Mouse (Mus musculus) adrenal gland (tissue): ENCODE measurements at regions not wholly inside any gene's neighbourhood (a gene's known extent, or its start where the extent isn't known, plus 50 kb on each side); places are given as distances from the start of the nearest gene placed in this dataset.

Source experiments
- intact Hi-C: fragments of 180-260 bp; cut with DNase I; formaldehyde crosslinking; loops from one replicate; pipeline ENCODE4 v1.15.1; 2025

- intact Hi-C loops = no loop called here
Observed at GRCm38 (mm10) chr4:87386835-87387234, 156.6 kb upstream of the Slc24a2 start.

DNA sequence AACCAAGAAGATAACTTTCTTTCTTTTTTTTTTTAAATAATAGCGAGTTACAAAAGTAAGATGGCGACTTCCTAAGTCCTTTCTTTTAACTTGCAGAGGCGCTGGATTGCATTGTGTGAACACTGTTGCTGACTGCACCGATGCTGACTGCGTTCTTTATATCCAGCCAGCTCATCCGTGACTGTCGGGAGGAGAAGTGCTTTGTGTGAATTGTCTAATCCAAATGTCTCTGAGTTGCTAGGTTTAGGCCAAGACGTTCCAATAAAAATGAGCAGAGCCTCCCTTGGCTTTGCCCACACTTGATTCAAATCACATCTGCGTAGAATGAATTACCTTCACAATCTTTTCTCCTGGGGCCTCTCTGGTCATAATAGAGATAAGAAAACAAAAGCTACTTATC lies 156.0 kb upstream of the Slc24a2 start:
- intact Hi-C loops = no loop called here

GRCm38 (mm10) chr4:87385221-87385739 lies 155.0 kb upstream of the Slc24a2 start:
- intact Hi-C loops = no loop called here

GRCm38 (mm10) chr4:87384469-87385044 lies 154.3 kb upstream of the Slc24a2 start:
- intact Hi-C loops = no loop called here

GRCm38 (mm10) chr4:87380716-87381115 lies 150.4 kb upstream of the Slc24a2 start:
- intact Hi-C loops = no loop called here

GRCm38 (mm10) chr4:87379516-87380173 lies 149.4 kb upstream of the Slc24a2 start:
- intact Hi-C loops = loop anchor here (5.0 kb wide), 1 partner anchor 653 kb away; the partner anchor contains the start of gene Mllt3

DNA sequence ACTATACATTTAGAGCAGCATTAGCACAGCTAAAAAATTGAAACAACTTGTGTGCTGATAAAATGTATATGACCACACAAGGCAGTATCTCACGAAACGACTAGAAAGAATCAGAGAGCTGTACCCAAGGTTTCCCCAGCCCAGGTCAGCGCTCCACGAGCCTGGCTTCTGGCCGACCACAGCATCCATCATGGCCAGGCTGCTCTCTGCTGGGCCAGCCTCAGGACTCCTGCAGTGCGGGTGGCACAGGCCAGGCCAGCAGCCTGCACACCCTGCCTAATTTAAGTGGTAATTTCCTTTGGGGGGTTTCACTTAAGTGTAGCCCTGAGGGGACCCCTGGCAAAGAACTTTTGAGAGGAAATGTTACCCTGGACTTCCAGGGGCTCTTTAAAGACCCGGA lies 141.7 kb upstream of the Slc24a2 start:
- intact Hi-C loops = no loop called here

- intact Hi-C loops = loop anchor here (2.0 to 10.0 kb wide), 3 partner anchors 415 to 981 kb away; no protein-coding TSS in a partner anchor
Observed at GRCm38 (mm10) chr4:87369626-87370234, 139.5 kb upstream of the Slc24a2 start.

DNA sequence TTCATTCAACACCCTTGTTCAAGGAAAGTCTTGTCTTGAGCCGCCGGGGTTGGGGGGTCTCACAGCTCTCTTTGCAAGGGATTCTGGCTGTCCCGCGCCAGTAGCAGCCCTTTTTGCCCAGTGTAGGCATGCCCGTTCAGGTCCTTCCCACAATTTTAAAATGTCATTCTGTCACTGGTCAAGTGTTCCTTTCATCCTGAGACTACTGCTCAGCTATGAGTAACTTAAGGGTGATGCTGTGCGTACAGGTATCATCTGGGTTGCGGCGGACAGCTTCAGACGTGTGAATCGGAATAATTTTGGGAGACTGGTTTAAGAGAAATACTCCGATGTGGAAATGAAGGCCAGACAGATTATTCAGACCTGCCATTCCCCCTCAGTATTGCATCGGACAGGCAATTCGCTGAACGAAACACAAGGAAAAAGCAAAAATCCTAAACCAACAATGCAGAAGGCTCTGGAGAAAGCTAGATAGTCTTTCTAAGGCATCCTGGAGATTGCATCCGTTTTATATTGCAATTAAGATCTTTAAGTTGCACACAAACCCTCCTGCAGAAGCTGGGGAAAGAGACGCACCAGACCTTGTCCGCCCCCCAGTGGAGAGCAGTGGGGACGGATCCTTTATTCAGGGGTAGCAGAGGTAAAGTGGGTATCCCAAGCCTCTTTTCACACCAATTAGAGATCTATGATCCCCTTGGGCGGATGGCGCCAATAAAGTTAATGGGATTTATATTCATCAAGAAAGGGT lies 138.3 kb upstream of the Slc24a2 start:
- intact Hi-C loops = loop anchor here (2.0 to 10.0 kb wide), 3 partner anchors 414 to 982 kb away; no protein-coding TSS in a partner anchor

- intact Hi-C loops = loop anchor here (2.0 to 10.0 kb wide), 3 partner anchors 413 to 983 kb away; no protein-coding TSS in a partner anchor
Observed at GRCm38 (mm10) chr4:87367732-87368412, 137.6 kb upstream of the Slc24a2 start.

- intact Hi-C loops = loop anchor here (10.0 kb wide), 1 partner anchor 407 kb away; no protein-coding TSS in a partner anchor
Observed at GRCm38 (mm10) chr4:87362201-87362600, 131.9 kb upstream of the Slc24a2 start.

DNA sequence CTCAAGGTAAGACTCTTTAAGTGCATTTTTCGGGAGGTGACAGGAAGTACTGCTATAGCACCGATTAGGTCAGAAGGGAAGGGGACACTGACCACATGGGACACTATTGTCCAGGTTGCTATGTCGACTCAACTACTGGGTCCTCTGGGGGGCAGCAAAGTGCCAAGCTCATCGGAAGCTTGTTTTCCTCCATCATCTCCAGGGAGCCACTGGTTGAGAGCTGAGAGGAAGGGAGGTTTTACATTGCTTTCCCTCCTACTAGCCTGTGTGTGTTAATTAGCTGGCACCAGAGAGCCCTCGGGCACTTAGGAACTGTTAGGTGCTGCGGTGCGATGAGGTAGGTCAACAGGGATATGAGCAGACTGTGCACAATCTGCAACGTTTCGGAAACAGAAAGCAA lies 129.2 kb upstream of the Slc24a2 start:
- intact Hi-C loops = loop anchor here (10.0 kb wide), 1 partner anchor 315 kb away; no protein-coding TSS in a partner anchor

DNA sequence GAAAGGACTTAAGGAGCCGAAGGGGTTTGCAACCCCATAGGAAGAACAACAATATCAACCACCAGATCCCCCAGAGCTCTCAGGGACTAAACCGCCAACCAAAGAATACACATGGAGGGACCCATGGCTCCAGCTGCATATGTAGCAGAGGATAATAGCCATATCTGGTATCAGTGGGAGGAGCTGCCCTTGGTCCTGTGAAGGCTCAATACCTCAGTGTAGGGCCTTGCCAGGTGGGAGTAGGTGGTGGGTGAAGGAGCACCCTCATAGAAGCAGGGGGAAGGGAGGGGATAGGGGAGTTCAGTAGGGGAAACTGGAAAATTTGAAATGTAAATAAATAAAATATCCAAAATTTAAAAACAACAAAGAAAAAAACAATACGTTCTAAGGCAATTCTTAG lies 128.7 kb upstream of the Slc24a2 start:
- intact Hi-C loops = loop anchor here (10.0 kb wide), 1 partner anchor 314 kb away; no protein-coding TSS in a partner anchor

GRCm38 (mm10) chr4:87332968-87333367 lies 102.7 kb upstream of the Slc24a2 start:
- intact Hi-C loops = no loop called here

DNA sequence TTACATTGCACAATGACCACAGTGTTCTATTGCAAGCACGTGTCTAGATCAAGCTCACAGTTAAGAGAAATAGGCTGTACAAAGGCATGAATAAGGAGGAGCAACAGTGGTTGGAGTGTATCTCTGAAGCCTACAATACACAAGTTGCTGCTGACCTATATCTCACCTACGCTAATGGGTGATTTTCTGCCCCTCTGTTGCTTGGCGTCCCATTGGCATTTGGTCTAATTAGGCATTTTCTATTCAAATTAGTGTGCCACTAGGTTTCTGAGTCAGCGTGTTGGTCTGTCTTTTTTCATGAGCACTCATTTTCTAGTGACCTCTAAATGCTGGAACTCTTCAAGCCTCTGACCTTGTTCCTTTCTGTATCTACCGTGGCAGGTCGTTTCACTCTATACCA lies 98.9 kb upstream of the Slc24a2 start:
- intact Hi-C loops = no loop called here

- intact Hi-C loops = no loop called here
Observed at GRCm38 (mm10) chr4:87321726-87322349, 91.6 kb upstream of the Slc24a2 start.

- intact Hi-C loops = no loop called here
Observed at GRCm38 (mm10) chr4:87298129-87298528, 67.9 kb upstream of the Slc24a2 start.

- intact Hi-C loops = no loop called here
Observed at GRCm38 (mm10) chr4:87294538-87294937, 64.3 kb upstream of the Slc24a2 start.
